Mouse (Mus musculus) hindbrain, embryonic 11.5 days (tissue): ENCODE data around the gene Zfyve27. TPM values are rescaled to one million over a fixed set of nuclear protein-coding genes. Genes with fewer than 3 reads are reported as not detected.

Experiments used
- ATAC-seq: fragments of 200-750 bp; cut with Nextera tagmentation; 2 replicates; pipeline ENCODE4 v1.8.0; 2017; ENCODE audit warnings: mild to moderate bottlenecking, moderate TSS enrichment, moderate library complexity; ENCODE audit not compliant: low FRiP score
- DNase-seq: peaks from one replicate; pipeline ENCODE4 v3.0.0-alpha.2; 2015; ENCODE audit warnings: low spot score
- H3K27ac ChIP-seq: fragments of 300-500 bp; sonication (generic); 2 replicates; pipeline ENCODE4 v1.5.1; 2014; ENCODE audit warnings: mild to moderate bottlenecking, low read depth, low read length
- H3K27me3 ChIP-seq: fragments of 300-500 bp; sonication (generic); 2 replicates; pipeline ENCODE4 v1.6.1; 2014; ENCODE audit warnings: mild to moderate bottlenecking, low read length, moderate library complexity, mixed read lengths; ENCODE audit not compliant: control insufficient read depth, insufficient read depth
- H3K36me3 ChIP-seq: fragments of 300-500 bp; sonication (generic); 2 replicates; pipeline ENCODE4 v1.6.1; 2014; ENCODE audit warnings: mild to moderate bottlenecking, low read length, moderate library complexity, mixed read lengths; ENCODE audit not compliant: control insufficient read depth, insufficient read depth
- H3K4me1 ChIP-seq: fragments of 300-500 bp; sonication (generic); replicated peaks from 2 replicates; pipeline ENCODE4 v1.6.1; 2014; ENCODE audit warnings: low read length, mixed read lengths; ENCODE audit not compliant: control insufficient read depth, insufficient read depth
- H3K4me2 ChIP-seq: fragments of 300-500 bp; sonication (generic); replicated peaks from 2 replicates; pipeline ENCODE4 v1.6.1; 2014; ENCODE audit warnings: mild to moderate bottlenecking, low read depth, low read length
- H3K4me3 ChIP-seq: fragments of 300-500 bp; sonication (generic); 2 replicates; pipeline ENCODE4 v1.5.1; 2014; ENCODE audit warnings: low read depth, low read length
- H3K9ac ChIP-seq: fragments of 300-500 bp; sonication (generic); 2 replicates; pipeline ENCODE4 v1.6.1; 2014; ENCODE audit warnings: low read depth, low read length
- H3K9me3 ChIP-seq: fragments of 300-500 bp; sonication (generic); 2 replicates; pipeline ENCODE4 v1.6.1; 2016; ENCODE audit warnings: low read length; ENCODE audit not compliant: control insufficient read depth
- WGBS: fragments of 180-500 bp; shearing (Covaris S2); extraction: QIAGEN DNeasy Blood & Tissue Kit; methylation state at CpG from one replicate; pipeline ENCODE4 v1.1.7; 2014; 5-methylcytosine and 5-hydroxymethylcytosine counted together
- polyA plus RNA-seq: library from polyadenylated mRNA; unstranded; fragments of >200 nt; fragmentation: Nextera tagmentation; extraction: Ambion mirVana; gene quantifications from 2 replicates; pipeline ENCODE4 v1.2.1, GENCODE M21; 2014

Gene Zfyve27
- polyA plus RNA-seq, 1 experiment from 2014 or later = 18.4 TPM

DNA sequence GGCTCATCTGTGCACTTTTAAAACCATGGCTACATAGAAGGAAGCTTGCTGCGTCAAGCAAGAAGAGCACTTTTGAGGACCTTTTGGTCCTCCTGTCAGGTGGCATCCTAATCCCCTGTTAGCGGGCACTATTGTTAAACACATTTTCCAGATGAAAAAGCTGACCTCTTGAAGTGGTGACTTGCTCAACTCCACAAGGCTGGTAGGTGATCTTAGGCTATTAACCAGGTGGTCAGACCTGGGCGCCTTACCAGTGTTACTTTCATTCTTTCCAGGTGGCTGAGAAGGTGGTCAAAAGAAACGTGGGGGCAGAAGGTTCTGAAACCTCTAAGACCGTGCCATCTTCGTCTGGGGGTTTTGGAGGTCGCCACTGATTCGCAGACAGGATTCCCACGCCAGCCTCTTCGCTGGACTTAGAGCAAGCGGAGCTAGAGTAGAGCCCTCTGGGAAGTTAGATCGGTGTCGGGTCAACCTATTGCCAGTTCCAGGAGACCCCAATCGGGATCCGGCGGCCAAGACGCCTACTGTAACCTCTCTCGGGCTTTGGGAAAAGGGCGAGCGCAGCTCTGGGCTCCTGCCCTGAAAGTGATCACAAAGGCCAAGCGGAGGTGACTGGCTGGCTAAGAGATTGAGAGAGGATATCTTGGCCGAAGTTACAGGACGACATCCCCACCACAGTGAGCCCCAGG lies 35.6 kb upstream of the Zfyve27 start:
- no peaks in the 10 kb centered on the region for H3K9me3 ChIP-seq
- 0 out of 2 replicates have a peak, but pooled peaks cover 3% of the 10 kb centered on the region for H3K27me3 ChIP-seq
- WGBS = 8% methylated on average over 23 of the region's 23 CpGs
- H3K36me3 ChIP-seq = no peaks in the 10 kb centered on the region
- peak overlapping the region; percentile 61 for H3K4me3 ChIP-seq
- peak overlapping the region; percentile 98 for H3K4me2 ChIP-seq
- ATAC-seq (no peak), DNase-seq (no peak)
- H3K9ac ChIP-seq = peak overlapping the region; percentile 69
- H3K27ac ChIP-seq = no peak overlapping the region
- H3K4me1 ChIP-seq = peaks cover 3% of the 10 kb centered on the region; the same call in 1 of the 2 replicates

DNA sequence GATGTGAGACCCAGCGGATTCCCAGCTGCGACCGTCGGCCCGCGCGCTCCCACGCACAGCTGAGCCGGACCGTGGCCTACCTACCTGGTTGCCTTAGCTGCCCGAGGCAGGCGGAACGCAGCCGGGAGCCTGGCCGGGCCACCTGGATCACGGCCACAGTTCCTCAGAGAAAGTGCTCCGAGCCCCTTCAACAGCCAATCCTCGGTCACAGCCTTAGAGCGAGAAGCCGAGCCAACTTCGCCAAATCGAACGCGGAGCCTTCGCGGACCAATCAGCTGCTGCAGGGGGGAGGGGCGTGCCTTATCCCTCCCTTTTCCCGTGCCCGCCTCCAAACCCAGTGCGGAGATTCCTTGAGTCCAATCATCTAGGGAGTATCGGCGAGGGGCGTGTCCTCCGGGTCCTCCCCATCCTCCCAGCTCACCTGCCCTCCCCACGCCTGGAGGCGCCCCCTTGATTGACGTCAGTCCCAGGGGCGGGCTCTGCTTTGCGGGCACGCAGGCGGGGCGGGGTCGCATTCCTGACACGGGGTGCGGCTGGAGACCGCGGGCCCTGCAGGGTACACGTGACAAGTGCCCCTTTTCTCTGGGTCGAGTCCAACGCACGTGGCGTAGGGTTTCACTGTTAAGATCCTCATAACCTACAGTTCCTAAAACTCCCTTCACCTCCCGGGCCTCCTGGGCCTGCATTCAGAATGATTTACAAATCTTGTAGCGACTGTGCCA lies 34.8 kb upstream of the Zfyve27 start, which contains the start of gene Avpi1:
Gene Avpi1 (minus strand): TSS at position 273 of the 722 bp plus-strand sequence.
- Histone ChIP-seq H3K4me3 (peak within 1 kb of the TSS; percentile 61), H3K9me3 (no peaks in the 10 kb centered on the region), H3K9ac (peak within 1 kb of the TSS; percentile 69), H3K36me3 (no peaks in the 10 kb centered on the region), H3K4me2 (peak within 1 kb of the TSS; percentile 98), H3K27ac (no peak within 1 kb of the TSS), H3K27me3 (0 out of 2 replicates have a peak, but pooled peaks cover 3% of the 10 kb centered on the region), H3K4me1 (peaks cover 3% of the 10 kb centered on the region; the same call in 1 of the 2 replicates)
- peak; percentile 96 for ATAC-seq
- under 1% methylated on average over 54 of the region's 54 CpGs for WGBS
- peak; percentile 95 for DNase-seq

- no peak overlapping the region for H3K9ac ChIP-seq
- no peak for DNase-seq
- no peak overlapping the region for H3K27ac ChIP-seq
- ATAC-seq = peak; percentile 37
- no peaks in the 10 kb centered on the region for H3K9me3 ChIP-seq
- no peaks in the 10 kb centered on the region for H3K36me3 ChIP-seq
- peaks cover 3% of the 10 kb centered on the region; the same call in 1 of the 2 replicates for H3K4me1 ChIP-seq
- WGBS = 20% methylated on average over 14 of the region's 14 CpGs
- peak overlapping the region; percentile 98 for H3K4me2 ChIP-seq
- H3K27me3 ChIP-seq = 0 out of 2 replicates have a peak, but pooled peaks cover 3% of the 10 kb centered on the region
- H3K4me3 ChIP-seq = peak overlapping the region; percentile 61
These were observed 34.0 kb upstream of the Zfyve27 start for GRCm38 (mm10) chr19:42129509-42130293.

GRCm38 (mm10) chr19:42130294-42130606 lies 33.5 kb upstream of the Zfyve27 start:
- Histone ChIP-seq H3K4me3 (no peak overlapping the region), H3K4me1 (peaks cover 3% of the 10 kb centered on the region; the same call in 1 of the 2 replicates), H3K4me2 (no peak overlapping the region), H3K27ac (no peak overlapping the region), H3K36me3 (no peaks in the 10 kb centered on the region), H3K9ac (no peak overlapping the region), H3K27me3 (0 out of 2 replicates have a peak, but pooled peaks cover 3% of the 10 kb centered on the region), H3K9me3 (no peaks in the 10 kb centered on the region)
- 57% methylated on average over 3 of the region's 3 CpGs for WGBS
- DNase-seq = no peak
- no peak for ATAC-seq

DNA sequence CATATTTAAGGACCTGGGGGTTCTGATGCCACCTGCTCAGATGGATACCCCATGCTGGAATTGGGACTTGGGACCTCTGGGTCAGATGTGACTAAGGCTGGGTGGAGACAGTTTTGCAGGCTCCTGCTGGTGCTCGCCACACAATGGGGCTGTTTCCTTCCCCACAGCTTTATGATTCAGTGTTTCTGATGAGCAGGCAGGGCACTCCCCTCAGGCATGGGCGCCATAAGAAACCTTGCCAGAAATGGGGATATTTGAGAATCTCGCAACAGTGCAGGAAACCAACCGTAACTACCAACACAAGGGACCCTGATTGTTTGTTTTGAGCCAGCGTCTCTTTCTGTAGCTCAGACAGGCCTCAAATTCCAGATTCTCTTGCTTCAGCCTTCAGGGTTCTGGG lies 32.6 kb upstream of the Zfyve27 start:
- DNase-seq = no peak
- Histone ChIP-seq H3K9ac (no peak overlapping the region), H3K36me3 (no peaks in the 10 kb centered on the region), H3K4me2 (no peak overlapping the region), H3K27me3 (0 out of 2 replicates have a peak, but pooled peaks cover 3% of the 10 kb centered on the region), H3K9me3 (no peaks in the 10 kb centered on the region), H3K4me1 (peaks cover 3% of the 10 kb centered on the region; the same call in 1 of the 2 replicates), H3K27ac (no peak overlapping the region), H3K4me3 (no peak overlapping the region)
- no peak for ATAC-seq
- WGBS = 77% methylated on average over 5 of the region's 5 CpGs

GRCm38 (mm10) chr19:42135070-42135469 lies 28.7 kb upstream of the Zfyve27 start:
- no peak for ATAC-seq
- Histone ChIP-seq H3K9me3 (no peaks in the 10 kb centered on the region), H3K27me3 (no peaks in the 10 kb centered on the region), H3K4me3 (no peak overlapping the region), H3K9ac (no peak overlapping the region), H3K27ac (no peak overlapping the region), H3K4me2 (no peak overlapping the region), H3K4me1 (0 out of 2 replicates have a peak, but pooled peaks cover 1% of the 10 kb centered on the region), H3K36me3 (no peaks in the 10 kb centered on the region)
- DNase-seq = no peak

- H3K9ac ChIP-seq = no peak overlapping the region
- H3K27me3 ChIP-seq = no peaks in the 10 kb centered on the region
- no peak overlapping the region for H3K27ac ChIP-seq
- no peaks in the 10 kb centered on the region for H3K9me3 ChIP-seq
- H3K4me2 ChIP-seq = no peak overlapping the region
- H3K36me3 ChIP-seq = no peaks in the 10 kb centered on the region
- DNase-seq = no peak
- H3K4me1 ChIP-seq = no peaks in the 10 kb centered on the region
- no peak for ATAC-seq
- H3K4me3 ChIP-seq = no peak overlapping the region
- 27% methylated on average over 5 of the region's 5 CpGs for WGBS
These were observed 27.6 kb upstream of the Zfyve27 start for GRCm38 (mm10) chr19:42136126-42136525.

- Histone ChIP-seq H3K27me3 (no peaks in the 10 kb centered on the region), H3K27ac (no peak overlapping the region), H3K9ac (no peak overlapping the region), H3K36me3 (no peaks in the 10 kb centered on the region), H3K4me3 (no peak overlapping the region), H3K4me1 (no peaks in the 10 kb centered on the region), H3K9me3 (no peaks in the 10 kb centered on the region), H3K4me2 (no peak overlapping the region)
- ATAC-seq (no peak), DNase-seq (no peak)
- WGBS = 91% methylated on average over 4 of the region's 4 CpGs
These were observed 26.5 kb upstream of the Zfyve27 start for GRCm38 (mm10) chr19:42137167-42137672.
